Mouse (Mus musculus): ENCODE results near the gene Snap25. TPM values are rescaled to one million over a fixed set of nuclear protein-coding genes. Genes with fewer than 3 reads are reported as not detected.

Gene Snap25
- 56.7 and 140 TPM in 2 replicates for polyA plus RNA-seq (2015; fragmentation: Nextera tagmentation; extraction: Ambion mirVana)

DNA sequence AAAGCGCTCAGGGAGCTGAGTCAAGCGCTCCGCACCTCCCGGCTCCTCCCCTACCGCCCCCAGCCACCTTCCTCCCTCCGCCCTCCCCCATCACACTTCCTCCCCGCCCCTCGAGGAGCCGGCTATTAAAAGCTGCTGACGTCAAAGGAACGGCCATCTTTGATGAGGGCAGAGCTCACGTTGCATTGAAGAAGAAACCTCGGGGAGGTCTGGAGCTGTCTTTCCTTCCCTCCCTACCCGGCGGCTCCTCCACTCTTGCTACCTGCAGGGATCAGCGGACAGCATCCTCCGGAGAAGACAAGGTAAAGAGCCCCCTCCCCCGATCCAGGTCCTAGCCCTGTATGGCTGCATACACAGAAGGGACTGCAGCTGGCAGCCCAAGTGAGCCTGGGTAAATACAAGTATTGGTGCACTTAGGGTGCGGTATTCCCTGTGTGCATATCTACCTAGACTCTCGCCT is at the start of gene Snap25:
Gene Snap25, plus strand, starts transcription at position 155 of the 460 bp plus-strand sequence.

Other genes starting within 250 kb of the Snap25 start
- gene Ankef1, start 211.5 kb upstream of the Snap25 start, polyA plus RNA-seq (2015; fragmentation: Nextera tagmentation; extraction: Ambion mirVana), result 0.95 and 1.2 TPM in 2 replicates
- 36.7 and 64.0 TPM in 2 replicates for gene AL731706.2, start 172.2 kb downstream of the Snap25 start, polyA plus RNA-seq (2015; fragmentation: Nextera tagmentation; extraction: Ambion mirVana)
- 3.1 and 3.6 TPM in 2 replicates for gene Slx4ip, start 177.8 kb downstream of the Snap25 start, polyA plus RNA-seq (2015; fragmentation: Nextera tagmentation; extraction: Ambion mirVana)
- 35.4 and 48.2 TPM in 2 replicates for gene AL731706.1, start 177.9 kb downstream of the Snap25 start, polyA plus RNA-seq (2015; fragmentation: Nextera tagmentation; extraction: Ambion mirVana)
- 15.3 and 32.3 TPM in 2 replicates for gene Mkks, start 177.9 kb downstream of the Snap25 start, polyA plus RNA-seq (2015; fragmentation: Nextera tagmentation; extraction: Ambion mirVana)